Mouse (Mus musculus): Measurements from ENCODE around the gene Stk10.

The Stk10 gene

DNA sequence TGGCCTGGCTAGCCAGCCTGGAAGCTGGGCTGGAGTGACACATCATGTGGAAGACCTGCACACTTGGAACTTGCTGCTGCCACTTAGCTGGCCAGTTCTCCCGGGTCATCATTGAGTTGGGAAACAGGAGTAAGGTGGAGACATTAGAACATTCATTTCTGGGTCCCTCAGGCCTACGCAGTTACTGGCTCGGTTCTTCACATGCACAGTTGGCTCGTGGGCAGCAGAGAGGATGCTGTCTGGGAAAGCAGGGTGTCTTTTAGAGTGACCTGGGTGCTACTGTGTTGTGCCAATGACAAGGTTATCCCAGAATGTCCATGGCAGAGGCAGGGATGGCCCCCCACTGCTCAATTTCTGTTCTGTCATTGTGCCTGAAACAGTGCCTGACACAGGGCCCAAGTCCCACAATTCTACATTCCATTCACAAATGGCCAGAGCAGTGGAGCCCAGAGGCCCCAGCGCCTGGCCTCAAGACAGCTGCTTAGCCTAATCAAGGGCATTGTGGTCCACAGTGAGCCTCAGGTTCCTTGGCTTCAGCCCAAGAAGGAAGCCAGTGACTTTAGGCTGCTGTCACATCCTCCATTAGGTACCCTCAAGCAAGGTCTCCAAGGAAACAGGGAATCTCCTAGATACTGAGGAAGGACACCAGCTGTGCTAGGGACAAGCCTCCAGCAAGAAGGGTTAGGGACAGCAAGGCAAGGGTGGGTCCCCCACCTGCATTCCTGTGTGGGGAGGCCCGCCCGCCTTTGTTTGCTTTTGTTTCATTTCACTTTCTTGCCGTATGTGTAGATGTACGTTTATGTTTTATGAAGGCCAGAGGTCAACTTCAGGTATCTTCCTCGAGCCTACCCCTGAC lies 34.1 kb downstream of the Stk10 start:
- DNase-seq (ENCODE audit: low read depth, low spot score): no peak

DNA sequence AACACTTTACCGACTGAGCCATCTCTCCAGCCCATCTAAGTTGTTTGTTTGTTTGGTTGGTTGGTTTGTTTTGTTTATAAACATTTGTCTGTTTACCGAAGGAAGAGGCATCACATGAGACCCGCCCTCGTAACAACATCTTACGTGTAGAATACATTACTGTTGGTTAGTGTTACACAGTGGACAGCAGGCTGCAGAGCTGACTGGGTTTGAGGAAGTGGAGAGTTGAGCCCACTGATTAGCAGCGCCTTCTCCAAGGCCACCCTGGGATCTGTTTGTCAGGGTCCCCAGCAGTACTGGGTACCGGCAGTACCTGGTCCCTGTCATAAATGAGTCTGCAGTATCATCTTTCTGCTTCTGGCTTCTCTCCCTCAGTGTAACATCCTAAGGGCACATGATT lies 35.0 kb downstream of the Stk10 start:
- no peak for DNase-seq (ENCODE audit: low read depth, low spot score)

DNA sequence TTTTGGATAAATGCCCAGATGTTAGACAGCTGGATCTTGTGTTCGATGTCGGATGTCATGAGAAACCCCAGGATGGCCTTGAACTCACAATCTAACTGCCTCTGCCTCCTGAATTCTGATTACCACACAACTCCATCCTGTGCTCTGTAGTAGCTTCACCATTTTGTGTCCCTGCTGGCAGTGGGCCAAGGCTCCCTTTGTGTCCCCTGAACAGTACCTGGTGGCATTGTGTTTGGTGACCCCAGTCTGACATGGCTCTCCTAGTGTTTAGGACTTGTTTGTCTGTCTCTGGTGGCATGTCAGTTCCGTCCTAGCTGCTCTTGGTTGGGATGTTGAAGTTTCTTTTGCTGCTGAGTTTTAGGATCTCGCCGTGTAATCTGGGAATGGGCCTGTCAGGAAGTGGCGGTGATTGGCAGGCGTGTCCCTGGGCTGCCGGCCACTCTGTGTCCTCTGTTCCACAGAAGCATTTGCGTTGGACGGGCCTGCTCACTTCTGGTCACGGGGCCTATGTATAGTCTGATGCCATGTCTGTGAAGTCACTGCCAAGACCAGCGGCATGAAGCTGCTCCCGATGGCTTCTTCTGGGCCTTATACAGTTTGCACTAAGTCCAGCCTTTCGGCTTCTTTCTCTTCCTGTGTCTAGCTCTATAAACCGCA lies 35.7 kb downstream of the Stk10 start:
- DNase-seq (ENCODE audit: low read depth, low spot score): no peak

DNA sequence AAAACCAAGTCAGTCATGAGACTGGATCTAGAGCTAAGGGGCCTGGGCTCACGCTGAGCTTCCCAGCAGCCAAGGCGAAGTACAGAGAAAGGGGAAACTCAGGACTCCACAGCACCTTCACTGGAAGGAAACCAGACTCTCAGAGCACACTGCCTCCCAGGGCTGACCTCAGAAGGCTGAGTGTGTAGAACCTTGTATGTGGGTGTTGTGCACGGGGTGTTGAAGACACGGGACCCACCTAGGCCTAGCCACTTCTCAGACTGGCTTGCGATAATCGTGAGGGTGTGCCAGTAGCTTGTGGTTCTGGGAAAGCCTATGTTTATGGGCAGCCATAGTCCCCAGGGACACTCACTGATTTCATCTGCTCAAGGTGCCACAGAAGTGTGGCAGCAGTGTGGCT lies 38.0 kb downstream of the Stk10 start:
- DNase-seq (ENCODE audit: low read depth, low spot score): no peak

DNA sequence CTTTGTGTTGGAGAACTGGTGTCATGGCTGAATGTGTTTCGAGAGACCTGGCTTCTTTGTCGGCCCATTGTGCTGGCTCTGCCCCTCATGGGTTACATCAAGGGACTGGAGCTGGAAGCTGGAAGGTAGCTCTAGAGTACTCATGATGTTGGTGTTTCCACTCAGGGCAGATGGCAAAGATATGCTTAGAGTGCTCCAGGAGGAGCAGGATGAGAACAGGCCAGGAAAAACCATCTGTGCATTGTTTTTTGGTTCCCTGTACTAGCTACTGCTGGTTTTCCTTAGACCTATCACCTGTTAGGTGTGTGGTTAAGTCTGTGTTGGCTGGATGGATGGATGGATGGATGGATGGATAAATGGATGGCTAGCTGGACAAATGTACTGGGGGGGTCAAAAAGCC lies 40.6 kb downstream of the Stk10 start:
- DNase-seq (ENCODE audit: low read depth, low spot score): no peak

DNA sequence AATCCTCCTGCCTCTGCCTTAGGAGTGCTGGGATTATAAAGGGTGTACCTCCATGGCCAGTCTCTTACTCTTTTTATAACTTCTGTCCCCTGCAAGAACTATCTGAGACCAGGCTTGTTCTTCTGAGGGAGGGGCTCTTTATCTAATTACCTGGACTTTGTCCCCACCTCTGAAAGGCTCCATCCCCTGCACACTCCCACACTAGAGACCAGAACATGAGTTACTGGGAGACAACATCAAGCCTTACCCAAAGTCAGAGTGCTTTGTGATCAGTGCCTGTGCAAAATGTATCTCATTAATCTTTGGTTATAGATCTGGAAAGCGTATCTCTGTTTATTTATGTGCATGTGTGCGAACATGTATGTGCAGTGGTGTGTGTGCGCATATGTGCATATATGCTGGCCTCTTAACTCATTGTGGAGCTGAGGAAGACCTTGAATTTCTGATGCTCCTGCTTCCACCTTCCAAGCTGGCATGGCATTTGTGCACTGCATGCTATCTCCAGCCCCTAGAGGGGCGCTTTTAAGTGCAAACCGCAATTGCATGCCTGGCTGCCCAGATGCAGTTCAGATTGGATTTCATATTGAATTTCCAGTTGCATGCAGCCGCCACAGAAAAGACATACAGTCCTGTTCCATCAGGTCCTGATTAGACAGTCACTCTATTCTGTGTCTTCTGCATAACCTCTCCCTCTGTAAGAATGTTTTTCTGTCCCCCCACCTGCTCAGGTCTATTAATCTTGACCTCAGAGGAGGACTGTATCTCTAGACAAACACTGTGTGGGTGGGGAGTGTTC lies 43.1 kb downstream of the Stk10 start:
- no peak for DNase-seq (ENCODE audit: low read depth, low spot score)

DNA sequence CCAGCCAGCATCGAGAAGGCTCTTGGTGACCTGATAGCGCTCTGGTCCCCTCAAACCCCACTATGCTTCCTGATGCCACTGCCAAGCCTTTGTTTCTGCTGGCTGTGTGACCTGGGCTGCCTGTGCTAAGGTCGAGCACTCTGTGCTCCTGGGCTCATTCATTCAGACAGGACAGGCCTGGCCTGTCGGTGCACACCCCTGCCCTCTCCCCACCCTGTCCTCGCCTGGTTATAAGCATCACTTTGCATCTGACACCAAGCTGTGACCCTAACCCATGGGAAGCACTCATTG lies 43.6 kb downstream of the Stk10 start:
- DNase-seq (ENCODE audit: low read depth, low spot score): no peak

DNA sequence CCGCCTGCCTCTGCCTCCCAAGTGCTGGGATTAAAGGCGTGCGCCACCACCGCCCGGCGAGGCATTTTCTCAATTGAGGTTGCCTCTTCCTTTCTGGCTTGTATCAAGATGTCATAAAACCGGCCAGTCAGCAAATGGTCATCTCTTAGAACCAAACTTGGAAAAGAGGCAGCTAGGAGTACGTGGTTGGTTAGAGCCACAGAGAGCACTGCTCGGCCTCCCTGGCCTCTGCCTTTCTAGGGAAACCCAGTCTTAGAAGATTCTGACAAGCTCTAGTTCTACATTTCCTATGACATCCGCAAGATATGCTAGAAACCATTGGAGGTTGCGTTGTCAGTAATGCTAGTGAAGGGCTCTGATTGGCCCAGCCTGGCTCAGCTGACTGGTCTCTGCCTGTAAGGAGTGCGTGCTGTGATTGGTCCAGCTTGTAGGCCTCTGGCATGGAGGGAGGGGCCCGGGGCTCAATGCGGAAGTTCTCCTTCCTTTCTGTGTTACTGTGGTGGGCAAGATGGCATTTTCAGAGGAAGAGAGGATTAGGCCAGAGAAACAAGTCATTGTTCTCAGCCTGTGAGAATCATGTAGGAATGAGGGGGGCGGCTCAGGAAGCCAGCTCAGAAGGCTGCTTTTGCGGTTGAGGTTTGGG lies 47.3 kb downstream of the Stk10 start:
- no peak for DNase-seq (ENCODE audit: low read depth, low spot score)

DNA sequence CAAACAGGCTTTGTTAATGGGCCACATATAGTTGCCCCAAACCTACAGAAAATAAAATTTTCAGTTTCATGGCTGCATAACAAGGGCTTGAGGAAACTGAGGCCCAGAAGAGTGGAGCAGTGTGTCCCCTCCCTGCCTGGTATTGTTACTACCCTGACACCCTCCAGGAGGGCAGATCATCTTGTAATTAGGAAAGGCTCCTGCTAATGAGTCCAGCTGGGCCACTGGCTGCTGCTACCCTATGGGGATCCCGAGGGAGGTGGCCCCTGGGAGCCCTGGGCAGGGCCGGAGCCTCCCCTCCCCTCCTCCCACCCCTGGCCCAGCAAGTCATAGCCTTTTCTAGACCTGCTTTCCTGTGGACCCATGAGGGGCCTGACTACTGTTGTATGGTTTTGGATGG lies 47.9 kb downstream of the Stk10 start:
- no peak for DNase-seq (ENCODE audit: low read depth, low spot score)

DNA sequence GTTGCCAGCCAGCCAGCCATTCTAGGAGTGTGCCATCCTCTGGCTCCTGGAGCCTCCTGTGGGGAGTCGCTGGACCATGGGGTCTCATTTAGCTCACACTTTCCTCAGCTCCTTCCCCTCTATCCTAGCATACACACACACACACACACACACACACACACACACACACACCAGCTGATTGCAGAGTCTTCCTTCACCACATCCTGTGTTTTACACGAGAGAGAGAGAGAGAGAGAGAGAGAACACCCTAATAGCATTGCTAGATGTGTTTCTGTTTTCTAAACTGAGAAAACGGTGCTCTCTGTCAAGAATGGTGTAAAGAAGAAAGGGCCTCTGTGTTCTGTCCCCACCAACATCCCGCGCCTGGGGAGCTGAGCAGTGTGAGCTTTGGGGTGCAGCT lies 49.7 kb downstream of the Stk10 start:
- no peak for DNase-seq (ENCODE audit: low read depth, low spot score)

DNA sequence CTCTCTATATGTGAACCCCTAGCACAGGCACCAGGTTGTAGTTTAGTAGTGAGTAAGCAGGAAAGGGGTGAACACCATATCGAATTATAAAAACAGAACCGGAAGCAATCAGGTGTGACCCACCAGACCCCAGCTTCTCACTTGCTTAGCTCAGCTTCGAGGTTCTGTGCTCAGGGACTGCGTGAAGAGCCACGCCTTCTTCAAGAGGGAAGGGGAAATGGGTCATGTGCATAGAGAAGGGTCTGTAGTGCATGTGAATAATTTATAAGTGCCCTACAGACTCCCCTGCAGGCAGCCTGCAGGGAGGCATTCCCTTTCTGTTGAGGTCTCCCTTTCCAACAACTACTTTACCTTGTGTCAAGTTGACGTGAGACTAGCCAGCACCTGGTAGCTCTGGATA lies 52.9 kb downstream of the Stk10 start:
- no peak for DNase-seq (ENCODE audit: low read depth, low spot score)

DNA sequence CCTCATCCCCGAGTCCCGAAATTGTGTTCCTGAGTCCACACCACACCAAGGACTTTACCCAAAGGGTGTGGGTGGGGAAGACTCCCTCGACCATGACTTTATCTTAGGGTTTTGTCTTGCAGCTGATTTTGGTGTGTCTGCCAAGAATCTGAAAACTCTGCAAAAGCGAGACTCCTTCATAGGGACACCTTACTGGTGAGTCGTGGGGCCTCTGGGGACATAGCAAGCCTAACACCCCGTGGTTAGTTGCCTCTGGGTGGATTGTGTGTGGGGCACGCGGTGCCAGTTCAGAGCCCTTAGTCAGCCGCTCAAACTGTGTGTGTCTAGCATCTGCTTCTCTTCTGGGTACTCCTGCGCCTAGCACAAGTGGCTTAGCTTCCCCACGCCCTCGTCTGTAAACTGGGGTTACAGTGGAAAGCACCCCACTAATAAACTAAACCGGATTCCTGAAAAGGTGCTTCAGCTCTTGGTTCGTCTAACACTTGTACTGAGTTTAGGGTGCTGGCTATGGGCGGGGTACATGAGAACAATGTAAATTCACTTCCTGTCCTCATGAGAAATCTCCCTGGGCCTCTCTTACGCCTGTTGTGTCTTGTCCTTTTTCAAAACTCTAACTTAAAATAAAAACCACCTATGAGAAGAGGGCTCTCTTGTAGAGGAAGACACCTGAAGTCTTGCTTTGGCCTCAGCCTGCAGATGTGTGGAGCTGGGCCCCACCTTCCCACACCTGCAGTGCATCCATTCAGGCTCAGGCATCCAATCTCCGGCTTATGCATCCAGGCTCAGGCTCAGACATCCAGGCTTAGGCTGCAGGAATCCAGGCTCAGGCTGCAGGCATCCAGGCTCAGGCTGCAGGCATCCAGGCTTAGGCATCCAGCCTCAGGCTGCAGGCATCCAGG lies 54.3 kb downstream of the Stk10 start:
- DNase-seq (ENCODE audit: low read depth, low spot score): no peak

DNA sequence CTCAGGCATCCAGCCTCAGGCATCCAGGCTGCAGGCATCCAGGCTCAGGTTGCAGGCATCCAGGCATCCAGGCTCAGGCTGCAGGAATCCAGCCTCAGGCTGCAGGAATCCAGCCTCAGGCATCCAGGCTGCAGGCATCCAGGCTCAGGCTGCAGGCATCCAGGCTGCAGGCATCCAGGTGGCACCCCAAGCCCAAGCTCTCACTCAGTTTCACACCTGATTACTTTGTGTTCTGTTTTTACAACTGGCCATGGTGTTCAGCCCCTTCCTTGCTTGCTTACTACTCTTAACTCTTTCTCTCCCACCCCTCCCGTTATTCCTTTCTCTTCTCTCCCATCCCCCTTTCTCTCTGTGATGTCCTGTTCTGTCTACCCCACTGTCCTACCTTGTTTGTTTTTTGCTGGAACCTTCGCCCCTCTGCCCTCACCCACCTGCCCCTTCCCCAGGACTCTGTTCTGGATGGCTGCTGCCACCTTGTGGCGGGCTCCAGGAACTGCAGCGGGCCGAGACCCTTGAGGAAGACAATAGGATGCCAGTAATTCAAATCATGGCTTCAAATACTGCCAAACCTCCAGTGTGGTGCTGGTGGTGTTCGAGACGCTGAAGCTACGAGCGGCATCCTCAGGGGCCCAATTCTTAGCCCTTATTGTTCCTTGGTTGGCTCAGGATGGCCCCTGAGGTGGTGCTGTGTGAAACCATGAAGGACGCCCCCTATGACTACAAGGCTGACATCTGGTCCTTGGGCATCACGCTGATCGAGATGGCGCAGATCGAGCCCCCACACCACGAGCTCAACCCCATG lies 55.2 kb downstream of the Stk10 start:
- DNase-seq (ENCODE audit: low read depth, low spot score): peak; percentile 57

DNA sequence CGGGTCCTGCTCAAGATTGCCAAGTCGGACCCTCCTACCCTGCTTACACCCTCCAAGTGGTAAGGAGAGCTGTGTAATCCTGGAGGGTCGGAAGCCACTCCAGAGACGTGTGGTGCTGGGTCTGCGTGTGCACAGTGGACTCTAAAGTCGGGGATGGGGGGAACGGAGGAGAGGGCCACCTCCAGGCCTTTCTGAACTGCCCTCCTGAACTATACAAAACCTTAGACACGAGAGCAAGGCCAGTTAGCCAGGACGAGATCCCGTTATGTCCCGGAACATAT lies 55.7 kb downstream of the Stk10 start:
- DNase-seq (ENCODE audit: low read depth, low spot score): no peak

DNA sequence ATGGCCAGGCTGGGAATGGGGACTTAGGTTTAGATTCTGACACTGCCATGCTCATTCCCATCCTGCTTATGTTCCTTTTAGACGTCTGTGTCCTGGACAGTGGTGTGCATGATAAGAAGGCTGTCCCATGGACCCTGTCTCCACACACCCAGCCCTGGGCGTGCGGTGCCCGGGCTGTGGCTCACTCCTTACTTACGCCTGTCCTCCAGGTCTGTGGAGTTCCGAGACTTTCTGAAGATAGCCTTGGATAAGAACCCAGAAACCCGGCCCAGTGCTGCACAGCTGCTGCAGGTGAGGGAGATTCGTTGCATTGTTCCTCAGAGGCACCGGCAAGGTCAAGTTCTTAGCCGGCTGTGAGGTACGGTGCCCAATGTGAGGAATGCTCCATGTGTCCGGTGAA lies 56.1 kb downstream of the Stk10 start:
- no peak for DNase-seq (ENCODE audit: low read depth, low spot score)

DNA sequence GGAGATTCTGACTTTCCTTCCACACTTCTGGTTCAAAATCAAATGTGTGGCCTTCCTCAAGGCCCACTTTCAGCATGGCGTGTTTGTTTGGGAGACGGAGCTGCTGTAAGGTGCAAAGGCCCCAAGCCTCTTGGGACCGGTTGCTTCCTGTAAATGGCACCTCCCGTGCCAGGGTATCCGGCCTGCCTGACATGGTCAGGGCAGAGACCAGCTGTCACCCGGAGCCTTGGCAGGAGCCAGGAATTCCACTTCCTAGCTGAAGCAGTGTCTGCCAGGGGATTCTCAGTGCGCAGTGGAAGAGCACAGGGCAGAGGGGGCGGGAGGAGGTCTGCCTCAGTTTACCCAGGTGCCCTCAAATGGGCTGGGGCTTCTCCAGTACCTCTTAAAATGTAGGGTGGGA lies 56.7 kb downstream of the Stk10 start:
- DNase-seq (ENCODE audit: low read depth, low spot score): no peak

DNA sequence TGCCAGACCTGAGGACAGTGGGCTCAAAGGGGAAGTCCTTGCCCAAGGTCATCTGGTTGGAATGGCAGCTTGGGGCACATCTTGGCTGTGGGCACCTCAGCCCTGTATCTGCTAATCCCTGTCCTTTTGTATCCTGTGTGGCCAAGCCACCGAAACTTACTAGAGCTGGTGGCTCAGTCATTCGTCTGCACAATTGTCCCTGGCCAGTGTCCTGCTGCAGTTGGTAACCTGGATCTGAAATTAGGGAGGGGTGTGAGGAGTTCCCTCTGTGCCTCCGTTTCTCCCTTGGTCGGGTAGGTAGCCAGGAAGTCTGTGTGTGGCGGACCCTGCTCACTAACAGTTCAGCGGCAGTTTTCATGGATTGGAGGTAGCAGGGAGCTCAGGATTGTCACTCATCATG lies 57.1 kb downstream of the Stk10 start:
- DNase-seq (ENCODE audit: low read depth, low spot score): no peak

DNA sequence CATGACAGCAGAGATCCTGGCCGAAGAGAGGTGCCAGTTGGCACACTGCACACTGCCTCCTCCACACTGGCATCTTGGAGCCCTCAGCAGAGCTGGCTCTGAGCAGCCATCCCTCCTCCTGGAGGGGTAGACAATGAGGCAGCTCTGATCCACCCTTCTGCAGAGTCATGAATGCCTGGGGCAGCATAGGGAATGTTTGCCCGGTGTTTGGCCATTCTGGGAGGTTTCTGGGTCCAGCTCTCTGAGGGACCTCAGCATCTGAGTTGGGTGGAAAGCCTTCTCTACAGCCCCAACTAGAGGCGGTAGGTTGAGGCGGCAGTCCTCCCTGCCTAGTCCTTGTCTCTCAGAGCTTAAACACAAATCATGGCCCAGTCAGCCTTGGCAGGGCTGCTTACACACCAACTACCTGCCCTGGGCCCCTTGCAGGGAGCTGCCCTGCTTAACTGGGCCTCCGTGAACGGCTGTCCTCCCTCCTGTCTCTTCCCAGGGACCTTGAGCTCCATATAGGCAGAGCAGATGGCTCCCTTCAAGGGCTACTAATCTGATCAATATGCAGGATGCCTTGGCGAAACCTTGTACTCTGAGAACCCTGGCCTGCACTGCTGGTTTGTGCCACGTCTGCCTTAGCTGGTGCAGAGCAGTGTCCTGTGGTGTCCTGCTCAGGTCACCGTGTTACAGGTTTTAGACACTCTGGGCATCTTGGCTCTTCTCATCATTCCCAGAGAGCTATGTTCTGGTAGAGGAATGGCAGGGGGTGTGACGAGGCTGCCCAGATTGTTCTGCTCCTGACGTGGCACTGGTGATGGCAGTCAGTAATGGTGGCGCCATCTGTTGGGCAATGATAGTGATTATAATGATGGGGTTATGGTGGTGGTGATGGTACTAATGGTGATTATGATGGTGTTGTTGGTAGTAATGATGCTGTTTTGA lies 59.1 kb downstream of the Stk10 start:
- DNase-seq (ENCODE audit: low read depth, low spot score): no peak

DNA sequence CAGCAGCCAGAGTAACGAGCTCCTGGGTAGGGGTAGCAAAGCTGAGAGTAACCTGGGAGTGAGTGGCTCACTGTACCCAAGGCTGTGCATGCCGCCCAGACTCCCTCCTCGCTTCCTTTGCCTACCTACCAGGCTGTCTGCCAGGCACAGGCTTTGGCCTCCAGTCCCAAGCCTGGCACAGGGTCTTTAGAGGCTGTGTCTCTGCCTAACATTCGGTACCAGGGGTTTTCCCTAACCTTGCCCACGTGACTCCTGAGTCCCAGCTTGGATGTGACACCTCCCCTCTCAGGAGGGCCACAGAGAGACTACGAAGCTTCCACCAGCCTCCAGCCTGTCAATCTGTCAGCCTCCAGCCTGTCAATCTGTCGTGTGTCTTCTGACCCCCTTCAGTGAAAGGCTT lies 60.0 kb downstream of the Stk10 start:
- no peak for DNase-seq (ENCODE audit: low read depth, low spot score)

DNA sequence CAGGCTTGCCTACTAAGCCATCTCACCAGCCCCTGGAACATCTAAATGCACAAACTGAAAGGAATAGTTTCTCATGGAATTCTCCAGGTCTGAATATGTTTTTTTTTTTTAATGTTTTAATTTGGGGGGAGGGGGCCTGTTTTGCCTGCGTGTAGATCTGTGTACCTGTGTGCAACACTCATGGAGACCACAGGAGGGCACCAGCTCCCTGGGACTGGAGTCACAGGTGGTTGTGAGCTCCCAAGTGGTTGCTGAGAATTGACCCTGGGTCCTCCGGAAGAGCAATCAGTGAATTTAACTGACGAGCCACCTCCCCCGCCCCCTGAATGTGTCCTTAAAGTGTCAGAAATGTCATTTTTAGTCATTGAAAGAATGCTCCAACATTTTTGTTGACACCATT lies 61.0 kb downstream of the Stk10 start:
- no peak for DNase-seq (ENCODE audit: low read depth, low spot score)
